Mouse (Mus musculus) brown adipose tissue, adult 24 weeks (tissue): ENCODE measurements around the gene Zfp81. TPM values are rescaled to one million over a fixed set of nuclear protein-coding genes. Genes with fewer than 3 reads are reported as not detected.
A peak's percentile ranks its signal among the peaks of the same experiment; 100 is the strongest.
"Not testable (repeated sequence)": the region's sequence is repeated elsewhere in the genome, so short reads cannot be mapped to it uniquely, and the experiment has no call there.

Source experiments
- H3K27ac ChIP-seq: fragments of 200-500 bp; replicated peaks from 2 replicates; pipeline ENCODE4 v1.5.1; 2012; ENCODE audit warnings: low read depth, mild to moderate bottlenecking, low read length
- H3K4me1 ChIP-seq: fragments of 200-500 bp; 2 replicates; pipeline ENCODE4 v1.6.1; 2012; ENCODE audit warnings: low read length, mixed read lengths; ENCODE audit not compliant: control insufficient read depth, insufficient read depth, insufficient read length
- H3K4me3 ChIP-seq: fragments of 200-500 bp; 2 replicates; pipeline ENCODE4 v1.5.1; 2012; ENCODE audit warnings: low read depth, mild to moderate bottlenecking, low read length, moderate library complexity; ENCODE audit not compliant: insufficient read depth
- polyA plus RNA-seq: library from polyadenylated mRNA; stranded (reverse); fragments of >200 nt; gene quantifications from 2 replicates; pipeline ENCODE4 v1.2.4, GENCODE M21; 2012; ENCODE audit not compliant: missing spikeins, insufficient read depth, insufficient read length

The Zfp81 gene
- 2.2 and 3.8 TPM in 2 replicates for polyA plus RNA-seq

- H3K27ac ChIP-seq, result no peak within 1 kb of the TSS
- H3K4me1 ChIP-seq, result no peaks in the 10 kb centered on the region
- peak within 1 kb of the TSS; percentile 89 for H3K4me3 ChIP-seq
Observed at GRCm38 (mm10) chr17:33358411-33359384, at the start of gene Zfp81. TSS of gene Zfp81 (minus strand) at chr17:33358878.

- Histone ChIP-seq H3K4me1 (no peaks in the 10 kb centered on the region), H3K4me3 (peak within 1 kb of the TSS; percentile 94), H3K27ac (peak within 1 kb of the TSS; percentile 77)
Observed at GRCm38 (mm10) chr17:33394182-33395034, 35.7 kb upstream of the Zfp81 start, which contains the start of gene Zfp101. TSS of gene Zfp101 (minus strand) at chr17:33394641.

- no peak overlapping the region for H3K4me3 ChIP-seq
- no peaks in the 10 kb centered on the region for H3K4me1 ChIP-seq
- no peak overlapping the region for H3K27ac ChIP-seq
Observed at GRCm38 (mm10) chr17:33392271-33392670, 33.6 kb upstream of the Zfp81 start.

GRCm38 (mm10) chr17:33385705-33386104, 27.0 kb upstream of the Zfp81 start:
- H3K4me1 ChIP-seq, result no peaks in the 10 kb centered on the region
- H3K27ac ChIP-seq, result no peak overlapping the region
- no peak overlapping the region for H3K4me3 ChIP-seq

- Histone ChIP-seq H3K4me3 (no peak overlapping the region), H3K27ac (no peak overlapping the region), H3K4me1 (no peaks in the 10 kb centered on the region)
Observed at GRCm38 (mm10) chr17:33372795-33373194, 14.1 kb upstream of the Zfp81 start.

- H3K4me1 ChIP-seq, result no peaks in the 10 kb centered on the region
- no peak overlapping the region for H3K4me3 ChIP-seq
- H3K27ac ChIP-seq, result no peak overlapping the region
Observed at GRCm38 (mm10) chr17:33352981-33353380, 5.7 kb downstream of the Zfp81 start.

- not testable (repeated sequence) for H3K27ac ChIP-seq
Observed at GRCm38 (mm10) chr17:33289876-33290149, 68.9 kb downstream of the Zfp81 start.

GRCm38 (mm10) chr17:33289039-33289875, 69.4 kb downstream of the Zfp81 start, which contains the start of gene Zfp955b:
TSS of gene Zfp955b (plus strand) at chr17:33289544.
- H3K4me3 ChIP-seq, H3K27ac ChIP-seq: not testable (repeated sequence)

More at GRCm38 (mm10) chr17:33289876-33290149, 68.9 kb downstream of the Zfp81 start:
- H3K4me3 ChIP-seq, H3K4me1 ChIP-seq: not testable (repeated sequence)

More at GRCm38 (mm10) chr17:33289039-33289875, 69.4 kb downstream of the Zfp81 start, which contains the start of gene Zfp955b:
- not testable (repeated sequence) for H3K4me1 ChIP-seq

Other genes with a start within 250 kb of the Zfp81 start
- not detected in 2 replicates for gene Morc2b, start 219.2 kb downstream of the Zfp81 start, polyA plus RNA-seq
- gene Olfr55, start 190.4 kb downstream of the Zfp81 start, polyA plus RNA-seq, result not detected in 2 replicates
- gene Olfr239, start 167.6 kb downstream of the Zfp81 start, polyA plus RNA-seq, result not detected in 2 replicates
- gene Olfr1564, start 137.2 kb downstream of the Zfp81 start, polyA plus RNA-seq, result not detected in 2 replicates
- 4.6 and 4.7 TPM in 2 replicates for gene Zfp955a, start 103.7 kb downstream of the Zfp81 start, polyA plus RNA-seq
- not detected in 2 replicates for gene Olfr63, start 94.2 kb downstream of the Zfp81 start, polyA plus RNA-seq
- 3.7 and 7.1 TPM in 2 replicates for gene Zfp955b, start 69.3 kb downstream of the Zfp81 start, polyA plus RNA-seq
- gene Zfp101, start 35.8 kb upstream of the Zfp81 start, polyA plus RNA-seq, result 3.6 and 5.3 TPM in 2 replicates
- not detected in 2 replicates for gene Actl9, start 74.0 kb upstream of the Zfp81 start, polyA plus RNA-seq
- 4.9 and 11.8 TPM in 2 replicates for gene Adamts10, start 165.3 kb upstream of the Zfp81 start, polyA plus RNA-seq
- 1.8 and 5.0 TPM in 2 replicates for gene Myo1f, start 196.8 kb upstream of the Zfp81 start, polyA plus RNA-seq